Mouse (Mus musculus) midbrain, embryonic 12.5 days (tissue): ENCODE results near the gene B3gnt2. TPM values are rescaled to one million over a fixed set of nuclear protein-coding genes. Genes with fewer than 3 reads are reported as not detected.

Experiments used
- ATAC-seq: fragments of 200-750 bp; cut with Nextera tagmentation; 2 replicates; pipeline ENCODE4 v1.8.0; 2017; ENCODE audit warnings: low read depth, moderate TSS enrichment, moderate library complexity; ENCODE audit not compliant: low FRiP score
- H3K27ac ChIP-seq: fragments of 300-500 bp; sonication (generic); replicated peaks from 2 replicates; pipeline ENCODE4 v1.5.1; 2016; ENCODE audit warnings: mild to moderate bottlenecking
- H3K27me3 ChIP-seq: fragments of 300-500 bp; sonication (generic); 2 replicates; pipeline ENCODE4 v1.6.1; 2016; ENCODE audit warnings: mild to moderate bottlenecking
- H3K36me3 ChIP-seq: fragments of 300-500 bp; sonication (generic); 2 replicates; pipeline ENCODE4 v1.6.1; 2016
- H3K4me1 ChIP-seq: fragments of 300-500 bp; sonication (generic); 2 replicates; pipeline ENCODE4 v1.6.1; 2016
- H3K4me2 ChIP-seq: fragments of 300-500 bp; sonication (generic); replicated peaks from 2 replicates; pipeline ENCODE4 v1.6.1; 2016; ENCODE audit warnings: mild to moderate bottlenecking, moderate library complexity
- H3K4me3 ChIP-seq: fragments of 300-500 bp; sonication (generic); 2 replicates; pipeline ENCODE4 v1.5.1; 2016; ENCODE audit warnings: mild to moderate bottlenecking
- H3K9ac ChIP-seq: fragments of 300-500 bp; sonication (generic); replicated peaks from 2 replicates; pipeline ENCODE4 v1.6.1; 2016; ENCODE audit warnings: mild to moderate bottlenecking, moderate library complexity
- H3K9me3 ChIP-seq: fragments of 300-500 bp; sonication (generic); 2 replicates; pipeline ENCODE4 v1.6.1; 2016; ENCODE audit warnings: mild to moderate bottlenecking
- WGBS: fragments of 180-500 bp; shearing (Covaris S2); methylation state at CpG from one replicate; pipeline ENCODE4 v1.1.7; 2016; 5-methylcytosine and 5-hydroxymethylcytosine counted together
- polyA plus RNA-seq: library from polyadenylated mRNA; unstranded; fragments of >200 nt; fragmentation: Nextera tagmentation; extraction: Ambion mirVana; gene quantifications from 2 replicates; pipeline ENCODE4 v1.2.1, GENCODE M21; 2016

The B3gnt2 gene
- polyA plus RNA-seq, 1 experiment from 2014 or later, result 2.6 TPM

DNA sequence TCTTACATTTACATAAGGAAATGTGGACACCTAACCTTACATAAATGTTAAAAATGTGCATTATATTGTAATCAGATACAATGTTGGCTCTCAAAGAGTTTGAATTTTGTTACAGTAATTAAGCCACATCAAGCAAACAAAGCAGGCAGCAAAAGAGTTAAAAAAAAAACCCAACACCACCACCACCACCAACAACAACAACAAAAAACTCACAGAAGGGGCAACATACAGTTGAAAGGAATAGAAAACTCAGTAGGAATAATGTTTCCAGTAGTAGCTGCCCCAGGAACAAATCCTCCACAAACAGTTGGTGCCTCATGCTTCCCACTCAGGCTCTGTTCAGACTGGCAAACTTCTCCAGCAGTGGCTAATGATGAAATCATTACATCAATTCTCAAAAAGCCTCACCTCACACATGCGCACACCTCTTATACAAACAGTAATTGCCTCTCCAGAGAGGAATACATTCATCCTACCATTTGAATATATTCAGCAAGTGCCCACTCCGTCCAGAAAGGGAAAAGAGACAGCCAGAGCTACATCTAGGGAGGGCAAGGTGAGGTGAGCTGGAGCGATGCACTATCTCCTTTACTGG lies 4.3 kb downstream of the B3gnt2 start:
- Histone ChIP-seq H3K4me1 (peaks cover 22% of the 10 kb centered on the region), H3K4me3 (no peak overlapping the region), H3K9ac (no peak overlapping the region), H3K27me3 (peaks cover 56% of the 10 kb centered on the region), H3K4me2 (no peak overlapping the region), H3K27ac (no peak overlapping the region), H3K36me3 (no peaks in the 10 kb centered on the region), H3K9me3 (no peaks in the 10 kb centered on the region)
- ATAC-seq, result no peak
- 79% methylated on average over 3 of the region's 3 CpGs for WGBS

DNA sequence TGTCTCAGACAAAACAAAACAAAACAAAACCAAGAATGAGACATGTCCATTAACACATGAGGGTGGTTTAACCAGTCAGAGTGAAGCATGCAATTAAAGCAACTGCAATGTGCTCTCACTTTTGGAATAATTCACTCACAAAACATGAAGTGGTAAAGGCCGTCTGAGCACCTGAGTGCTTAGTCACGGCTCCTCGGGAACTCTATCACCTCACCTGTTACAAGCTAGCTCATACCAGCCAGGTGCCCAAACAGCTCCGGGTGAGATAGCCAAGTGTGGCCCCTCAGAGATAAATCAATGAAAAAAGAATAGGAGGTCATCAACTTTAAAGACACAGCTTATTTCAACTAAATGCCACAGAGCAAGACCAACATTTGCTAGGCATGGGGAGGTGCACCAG lies 6.2 kb downstream of the B3gnt2 start:
- Histone ChIP-seq H3K4me1 (peaks cover 14% of the 10 kb centered on the region), H3K9ac (no peak overlapping the region), H3K27ac (no peak overlapping the region), H3K9me3 (no peaks in the 10 kb centered on the region), H3K4me3 (no peak overlapping the region), H3K27me3 (peaks cover 38% of the 10 kb centered on the region), H3K36me3 (no peaks in the 10 kb centered on the region), H3K4me2 (no peak overlapping the region)
- WGBS, result 88% methylated on average over 4 of the region's 4 CpGs
- ATAC-seq, result no peak

DNA sequence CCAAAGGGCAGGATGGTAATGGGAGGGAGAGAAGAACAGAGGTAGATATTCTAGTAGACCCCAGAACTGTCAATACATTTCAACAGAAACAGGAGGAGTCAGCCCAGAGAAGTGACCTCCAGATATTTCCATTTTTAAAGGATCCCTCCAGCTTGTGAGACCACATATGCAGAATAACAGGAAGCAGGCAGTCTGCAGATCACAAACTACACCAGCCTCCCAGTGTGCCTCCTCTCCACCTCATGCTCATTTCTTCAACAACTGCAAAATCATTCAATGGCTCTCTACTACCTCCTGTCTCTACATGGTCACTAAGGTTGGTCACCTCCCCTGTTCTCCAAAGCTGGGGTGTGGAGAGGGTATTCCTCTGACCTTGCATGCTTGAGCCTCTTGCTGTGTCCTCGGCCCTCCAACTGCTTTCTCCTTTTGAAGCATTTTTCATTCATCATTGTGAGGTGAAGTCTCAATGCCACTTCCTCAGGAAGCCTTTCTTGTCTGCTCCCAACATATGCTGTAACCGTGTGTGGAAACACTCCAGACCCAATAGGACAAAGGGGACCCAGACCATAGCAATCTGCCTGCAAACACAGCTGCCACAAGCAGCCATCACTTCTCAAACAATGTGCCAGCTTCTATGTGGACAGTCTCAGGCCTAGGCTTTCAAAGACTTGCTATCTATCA lies 7.1 kb downstream of the B3gnt2 start:
- ATAC-seq, result no peak
- Histone ChIP-seq H3K4me2 (no peak overlapping the region), H3K4me3 (no peak overlapping the region), H3K27ac (no peak overlapping the region), H3K27me3 (peaks cover 28% of the 10 kb centered on the region), H3K9me3 (no peaks in the 10 kb centered on the region), H3K9ac (no peak overlapping the region), H3K36me3 (no peaks in the 10 kb centered on the region), H3K4me1 (peaks cover 9% of the 10 kb centered on the region)
- WGBS, result 58% methylated on average over 2 of the region's 2 CpGs

- 71% methylated on average over 1 of the region's 1 CpGs for WGBS
- no peak overlapping the region for H3K4me3 ChIP-seq
- no peaks in the 10 kb centered on the region for H3K36me3 ChIP-seq
- no peak overlapping the region for H3K27ac ChIP-seq
- H3K27me3 ChIP-seq, result peaks cover 17% of the 10 kb centered on the region
- H3K9ac ChIP-seq, result no peak overlapping the region
- no peaks in the 10 kb centered on the region for H3K9me3 ChIP-seq
- no peak overlapping the region for H3K4me2 ChIP-seq
- ATAC-seq, result no peak
- H3K4me1 ChIP-seq, result no peaks in the 10 kb centered on the region
Measured at GRCm38 (mm10) chr11:22852510-22852909, 8.3 kb downstream of the B3gnt2 start.

DNA sequence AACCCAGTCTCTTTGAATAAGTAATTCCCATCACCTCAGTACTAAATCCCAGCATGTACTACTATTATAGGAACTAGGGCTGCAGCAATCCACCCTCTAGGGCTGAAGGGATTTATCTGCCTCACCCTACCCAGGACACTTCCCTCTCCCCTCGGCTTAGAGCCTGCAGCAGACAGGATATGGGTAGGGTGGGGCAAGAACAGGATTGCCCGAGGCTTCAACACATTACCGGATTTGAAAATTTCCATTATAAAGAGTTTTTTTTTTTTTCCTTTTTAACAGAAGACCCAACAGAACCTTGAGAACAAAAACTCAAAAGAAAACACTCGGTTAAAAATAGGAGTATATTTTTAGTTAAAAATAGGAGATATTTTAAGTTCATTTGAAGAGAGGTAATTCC lies 9.3 kb downstream of the B3gnt2 start:
- Histone ChIP-seq H3K9ac (no peak overlapping the region), H3K4me2 (no peak overlapping the region), H3K4me1 (no peaks in the 10 kb centered on the region), H3K27ac (no peak overlapping the region), H3K27me3 (peaks cover 9% of the 10 kb centered on the region), H3K36me3 (no peaks in the 10 kb centered on the region), H3K4me3 (no peak overlapping the region), H3K9me3 (no peaks in the 10 kb centered on the region)
- 48% methylated on average over 4 of the region's 4 CpGs for WGBS
- no peak for ATAC-seq

- 90% methylated on average over 4 of the region's 4 CpGs for WGBS
- Histone ChIP-seq H3K4me2 (no peak overlapping the region), H3K27ac (no peak overlapping the region), H3K4me3 (no peak overlapping the region), H3K36me3 (no peaks in the 10 kb centered on the region), H3K9me3 (no peaks in the 10 kb centered on the region), H3K9ac (no peak overlapping the region), H3K4me1 (no peaks in the 10 kb centered on the region), H3K27me3 (no peaks in the 10 kb centered on the region; the same call in 1 of the 2 replicates)
- no peak for ATAC-seq
Measured at GRCm38 (mm10) chr11:22850077-22850476, 10.7 kb downstream of the B3gnt2 start.

- Histone ChIP-seq H3K9ac (no peak overlapping the region), H3K9me3 (no peaks in the 10 kb centered on the region), H3K36me3 (no peaks in the 10 kb centered on the region), H3K4me3 (no peak overlapping the region), H3K27me3 (no peaks in the 10 kb centered on the region), H3K4me2 (no peak overlapping the region), H3K27ac (no peak overlapping the region), H3K4me1 (no peaks in the 10 kb centered on the region)
- 90% methylated on average over 5 of the region's 5 CpGs for WGBS
- ATAC-seq, result no peak
Measured at GRCm38 (mm10) chr11:22848649-22849195, 12.0 kb downstream of the B3gnt2 start.

DNA sequence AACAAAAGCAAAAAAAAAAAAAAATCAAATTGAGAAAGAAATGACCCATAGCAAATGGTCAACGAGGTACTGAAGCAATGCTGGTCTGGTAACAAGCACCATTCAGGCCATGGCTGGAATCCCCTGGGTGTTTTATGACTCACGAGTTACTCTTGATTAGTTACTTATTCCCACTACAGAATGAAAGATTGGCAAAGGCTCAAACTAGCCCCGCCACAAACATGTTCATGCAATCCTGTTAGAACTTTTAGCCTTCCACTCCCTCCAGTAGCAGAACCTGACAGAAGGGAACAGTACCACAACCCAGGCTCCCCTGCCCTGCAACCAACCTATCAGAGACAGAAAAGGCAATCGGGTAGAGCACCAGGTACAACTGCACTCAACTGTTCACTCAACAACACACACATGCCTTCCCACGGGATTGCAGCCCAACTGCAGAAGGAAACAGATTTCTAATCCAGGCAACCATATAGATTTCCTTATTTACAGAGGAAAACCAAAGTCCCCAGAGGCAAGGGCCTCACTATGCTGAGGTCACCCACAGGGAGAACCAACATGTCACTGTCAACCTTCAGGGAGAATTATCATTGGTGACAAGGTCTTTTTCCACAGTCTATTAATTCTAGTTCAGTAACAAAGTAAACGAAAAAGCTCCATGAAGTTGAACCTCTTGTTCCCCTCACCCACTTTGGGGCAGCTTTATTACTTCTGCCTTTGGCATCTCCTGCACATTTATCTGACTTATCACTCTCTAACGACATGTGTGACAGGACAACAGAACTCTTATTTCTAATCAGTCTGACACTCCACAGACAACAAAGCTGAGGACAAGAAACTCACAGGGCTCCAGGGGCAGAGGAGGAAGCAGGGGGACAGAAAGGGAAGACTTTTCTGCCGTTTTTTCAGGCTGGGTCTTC lies 12.8 kb downstream of the B3gnt2 start:
- no peak overlapping the region for H3K4me3 ChIP-seq

GRCm38 (mm10) chr11:22846960-22847731 lies 13.6 kb downstream of the B3gnt2 start:
- no peak for ATAC-seq
- H3K4me2 ChIP-seq, result no peak overlapping the region
- H3K36me3 ChIP-seq, result no peaks in the 10 kb centered on the region
- H3K4me1 ChIP-seq, result no peaks in the 10 kb centered on the region
- 69% methylated on average over 8 of the region's 8 CpGs for WGBS
- H3K9ac ChIP-seq, result no peak overlapping the region
- H3K27me3 ChIP-seq, result no peaks in the 10 kb centered on the region
- H3K27ac ChIP-seq, result no peak overlapping the region
- no peaks in the 10 kb centered on the region for H3K9me3 ChIP-seq
- no peak overlapping the region for H3K4me3 ChIP-seq

More for the DNA sequence above, 12.8 kb downstream of the B3gnt2 start:
- no peaks in the 10 kb centered on the region for H3K4me1 ChIP-seq
- no peak for ATAC-seq
- H3K9me3 ChIP-seq, result no peaks in the 10 kb centered on the region
- H3K4me2 ChIP-seq, result no peak overlapping the region
- H3K27ac ChIP-seq, result no peak overlapping the region
- H3K27me3 ChIP-seq, result no peaks in the 10 kb centered on the region
- WGBS, result 71% methylated on average over 8 of the region's 8 CpGs
- H3K36me3 ChIP-seq, result no peaks in the 10 kb centered on the region
- H3K9ac ChIP-seq, result no peak overlapping the region

GRCm38 (mm10) chr11:22846093-22846835 lies 14.5 kb downstream of the B3gnt2 start:
- H3K9me3 ChIP-seq, result no peaks in the 10 kb centered on the region

More at GRCm38 (mm10) chr11:22846093-22846835, 14.5 kb downstream of the B3gnt2 start:
- Histone ChIP-seq H3K36me3 (no peaks in the 10 kb centered on the region), H3K9ac (no peak overlapping the region), H3K4me2 (no peak overlapping the region), H3K27ac (no peak overlapping the region), H3K4me1 (no peaks in the 10 kb centered on the region), H3K4me3 (no peak overlapping the region), H3K27me3 (no peaks in the 10 kb centered on the region)
- WGBS, result 65% methylated on average over 6 of the region's 6 CpGs
- ATAC-seq, result no peak
